Mouse (Mus musculus) lung, embryonic 16.5 days (tissue): ENCODE data around the gene Palb2. TPM values are rescaled to one million over a fixed set of nuclear protein-coding genes. Genes with fewer than 3 reads are reported as not detected.

Experiments used
- ATAC-seq: fragments of 200-750 bp; cut with Nextera tagmentation; 2 replicates; pipeline ENCODE4 v1.8.0; 2017; ENCODE audit warnings: low read depth, mild to moderate bottlenecking, moderate library complexity
- H3K27ac ChIP-seq: fragments of 300-500 bp; sonication (generic); 2 replicates; pipeline ENCODE4 v1.5.1; 2014; ENCODE audit warnings: mild to moderate bottlenecking, control low read depth, low read length
- H3K27me3 ChIP-seq: fragments of 300-500 bp; sonication (generic); 2 replicates; pipeline ENCODE4 v1.6.1; 2014; ENCODE audit warnings: low read depth, low read length, mixed read lengths; ENCODE audit not compliant: control insufficient read depth, insufficient read depth
- H3K36me3 ChIP-seq: fragments of 300-500 bp; sonication (generic); 2 replicates; pipeline ENCODE4 v1.6.1; 2014; ENCODE audit warnings: low read length; ENCODE audit not compliant: control insufficient read depth, insufficient read depth
- H3K4me1 ChIP-seq: fragments of 300-500 bp; sonication (generic); replicated peaks from 2 replicates; pipeline ENCODE4 v1.6.1; 2014; ENCODE audit warnings: low read length, mixed read lengths; ENCODE audit not compliant: control insufficient read depth, insufficient read depth
- H3K4me2 ChIP-seq: fragments of 300-500 bp; sonication (generic); 2 replicates; pipeline ENCODE4 v1.6.1; 2014; ENCODE audit warnings: low read depth, low read length, control low read depth
- H3K4me3 ChIP-seq: fragments of 300-500 bp; sonication (generic); 2 replicates; pipeline ENCODE4 v1.5.1; 2014; ENCODE audit warnings: mild to moderate bottlenecking, low read length, control low read depth
- H3K9ac ChIP-seq: fragments of 300-500 bp; sonication (generic); 2 replicates; pipeline ENCODE4 v1.6.1; 2014; ENCODE audit warnings: low read length, control low read depth
- H3K9me3 ChIP-seq: fragments of 300-500 bp; sonication (generic); 2 replicates; pipeline ENCODE4 v1.6.1; 2016; ENCODE audit warnings: low read length; ENCODE audit not compliant: control insufficient read depth
- WGBS: fragments of 180-500 bp; shearing (Covaris S2); extraction: QIAGEN DNeasy Blood & Tissue Kit; methylation state at CpG from one replicate; pipeline ENCODE4 v1.1.7; 2014; 5-methylcytosine and 5-hydroxymethylcytosine counted together
- polyA plus RNA-seq: library from polyadenylated mRNA; unstranded; fragments of >200 nt; fragmentation: Nextera tagmentation; extraction: Ambion mirVana; gene quantifications from 2 replicates; pipeline ENCODE4 v1.2.1, GENCODE M21; 2015

Gene Palb2
- polyA plus RNA-seq, 1 experiment from 2014 or later = 18.4 TPM

DNA sequence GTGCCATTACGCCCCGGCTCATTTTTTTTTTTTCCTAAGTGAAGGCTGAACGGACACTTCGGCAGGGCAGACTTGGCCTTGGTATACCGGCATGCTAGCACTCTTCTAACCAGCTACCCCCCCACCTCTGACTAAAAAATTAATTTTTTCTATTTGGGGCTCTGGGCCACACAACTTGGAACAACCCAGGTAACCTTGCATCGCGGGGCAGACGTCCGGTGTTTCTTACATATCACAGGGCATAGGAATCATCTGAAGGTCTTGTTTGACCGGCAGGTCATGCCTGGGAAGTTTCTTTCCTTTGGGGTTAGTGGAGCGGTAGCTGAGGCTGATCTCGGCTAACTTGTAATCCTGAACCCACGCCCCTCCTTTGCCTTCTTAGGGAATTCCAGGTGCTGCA, 25.7 kb upstream of the Palb2 start:
- WGBS = 3% methylated on average over 13 of the region's 13 CpGs
- Histone ChIP-seq H3K9me3 (no peaks in the 10 kb centered on the region), H3K4me3 (peak overlapping the region; percentile 74), H3K27ac (peak overlapping the region; percentile 85), H3K4me1 (peaks cover 19% of the 10 kb centered on the region), H3K9ac (peak overlapping the region; percentile 75), H3K36me3 (peaks cover 11% of the 10 kb centered on the region), H3K4me2 (peak overlapping the region; percentile 96), H3K27me3 (no peaks in the 10 kb centered on the region)
- no peak; the same call in 1 of the 2 replicates for ATAC-seq

DNA sequence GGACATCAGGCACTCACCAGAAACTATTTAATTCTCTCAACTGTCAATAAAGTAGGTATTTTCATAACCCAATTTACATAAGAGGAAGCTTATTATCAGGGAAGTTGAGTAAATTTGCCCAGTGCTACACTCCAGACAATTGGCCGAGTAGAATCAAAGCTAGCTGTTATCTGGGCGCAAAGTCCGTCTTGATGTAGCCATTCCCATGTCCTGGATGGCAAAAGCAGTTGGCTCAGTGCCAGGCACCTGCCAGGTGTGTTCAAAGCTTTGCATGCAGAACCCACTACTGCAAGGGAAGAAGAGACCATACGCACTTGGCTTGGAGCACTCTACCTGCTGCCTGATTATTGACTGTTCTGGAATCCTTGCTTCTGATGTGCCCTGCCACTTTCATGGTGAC, 19.7 kb upstream of the Palb2 start:
- Histone ChIP-seq H3K9me3 (no peaks in the 10 kb centered on the region), H3K27ac (no peak overlapping the region), H3K4me2 (no peak overlapping the region), H3K36me3 (peaks cover 20% of the 10 kb centered on the region), H3K9ac (no peak overlapping the region), H3K4me3 (no peak overlapping the region), H3K4me1 (peaks cover under 1% of the 10 kb centered on the region; the same call in 1 of the 2 replicates), H3K27me3 (no peaks in the 10 kb centered on the region)
- ATAC-seq = no peak
- WGBS = 66% methylated on average over 4 of the region's 4 CpGs

DNA sequence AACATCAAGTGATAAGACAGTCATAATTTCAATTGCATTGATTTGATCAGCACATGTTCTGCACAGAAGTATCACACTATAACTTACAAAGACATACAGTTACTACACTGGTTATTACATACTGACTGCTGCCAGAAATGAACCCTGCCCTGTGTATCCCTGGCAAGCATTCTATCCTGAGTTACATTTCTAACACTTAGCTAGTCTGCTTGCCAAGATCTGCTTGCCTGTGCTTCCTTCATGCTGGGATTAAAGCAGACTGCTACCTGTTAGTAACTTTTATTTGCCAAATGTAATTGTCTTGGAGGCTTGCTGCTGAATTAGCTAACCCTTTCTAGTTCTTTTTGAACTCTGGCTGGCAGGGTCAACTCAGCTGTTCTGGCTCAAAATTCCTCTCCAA, 8.2 kb upstream of the Palb2 start:
- H3K4me3 ChIP-seq = no peak overlapping the region
- no peaks in the 10 kb centered on the region for H3K9me3 ChIP-seq
- no peak overlapping the region for H3K4me2 ChIP-seq
- H3K9ac ChIP-seq = no peak overlapping the region
- H3K27me3 ChIP-seq = no peaks in the 10 kb centered on the region
- ATAC-seq = no peak
- H3K27ac ChIP-seq = no peak overlapping the region
- no peaks in the 10 kb centered on the region for H3K4me1 ChIP-seq
- peaks cover 58% of the 10 kb centered on the region for H3K36me3 ChIP-seq

DNA sequence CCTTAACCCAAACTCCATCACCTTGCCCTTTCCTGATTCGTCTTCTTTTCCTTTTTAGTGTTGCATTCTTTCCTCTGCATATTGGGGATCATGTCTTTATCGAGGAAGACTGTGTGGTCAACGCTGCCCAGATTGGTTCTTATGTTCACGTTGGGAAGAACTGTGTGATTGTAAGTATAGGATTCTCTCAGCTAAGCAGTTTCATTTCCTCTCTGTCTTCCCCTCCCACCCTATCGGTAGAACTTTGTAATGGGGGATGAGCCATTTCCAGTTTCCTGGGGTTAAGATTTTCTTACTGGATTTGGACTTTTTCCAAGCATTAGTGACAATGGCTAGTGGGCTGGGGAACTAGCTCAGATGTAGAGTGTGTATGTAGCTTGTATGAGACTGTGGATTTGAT, 5.4 kb upstream of the Palb2 start:
- Histone ChIP-seq H3K27me3 (no peaks in the 10 kb centered on the region), H3K4me3 (no peak overlapping the region), H3K36me3 (peaks cover 47% of the 10 kb centered on the region), H3K4me2 (no peak overlapping the region), H3K9ac (no peak overlapping the region), H3K9me3 (no peaks in the 10 kb centered on the region), H3K27ac (no peak overlapping the region), H3K4me1 (peaks cover 6% of the 10 kb centered on the region)
- 87% methylated on average over 5 of the region's 5 CpGs for WGBS
- ATAC-seq = no peak

DNA sequence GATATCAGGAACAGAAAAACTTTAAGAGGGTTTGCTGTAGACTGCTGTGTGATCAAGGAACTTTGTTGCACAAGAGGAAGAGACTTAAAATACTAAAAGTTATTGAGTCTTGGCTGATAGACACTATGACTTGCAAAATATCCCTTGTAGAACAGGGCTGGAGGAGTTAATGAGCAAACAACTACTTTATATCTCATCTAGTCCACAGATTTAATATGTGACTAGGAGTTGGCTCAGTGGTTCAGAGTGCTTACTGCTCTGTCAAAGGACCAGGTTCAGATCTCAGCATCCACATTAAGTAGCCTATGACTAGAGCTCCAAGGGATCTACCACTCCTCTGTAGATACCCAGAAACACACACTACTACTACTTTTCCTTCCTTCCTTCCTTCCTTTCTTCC, 4.3 kb upstream of the Palb2 start:
- Histone ChIP-seq H3K27me3 (no peaks in the 10 kb centered on the region), H3K4me3 (no peak overlapping the region), H3K36me3 (peaks cover 44% of the 10 kb centered on the region), H3K4me2 (no peak overlapping the region), H3K9me3 (no peaks in the 10 kb centered on the region), H3K27ac (no peak overlapping the region), H3K4me1 (peaks cover 6% of the 10 kb centered on the region), H3K9ac (no peak overlapping the region)
- ATAC-seq = no peak

DNA sequence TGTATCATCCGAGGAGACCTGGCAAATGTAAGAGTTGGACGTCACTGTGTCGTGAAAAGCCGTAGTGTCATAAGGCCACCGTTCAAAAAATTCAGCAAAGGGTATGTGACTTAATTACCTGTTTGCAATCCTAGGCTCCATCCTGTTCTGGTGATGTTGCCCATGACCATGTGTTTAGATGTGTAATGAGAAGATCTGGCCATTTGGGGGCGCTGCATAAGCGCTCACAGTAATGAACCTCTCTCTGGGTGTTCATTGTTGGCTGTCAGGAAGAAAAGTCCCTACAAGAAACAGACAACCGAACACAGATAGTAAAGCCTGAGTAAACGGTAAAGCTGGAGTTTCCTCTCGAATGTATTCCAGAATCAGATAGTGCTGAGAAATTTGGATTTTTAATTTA, 2.3 kb upstream of the Palb2 start:
- no peak overlapping the region for H3K4me2 ChIP-seq
- no peak overlapping the region for H3K4me3 ChIP-seq
- H3K36me3 ChIP-seq = peaks cover 35% of the 10 kb centered on the region
- H3K9ac ChIP-seq = no peak overlapping the region
- no peaks in the 10 kb centered on the region for H3K9me3 ChIP-seq
- ATAC-seq = no peak
- H3K4me1 ChIP-seq = peaks cover 8% of the 10 kb centered on the region
- no peak overlapping the region for H3K27ac ChIP-seq
- no peaks in the 10 kb centered on the region for H3K27me3 ChIP-seq
- 68% methylated on average over 10 of the region's 10 CpGs for WGBS

DNA sequence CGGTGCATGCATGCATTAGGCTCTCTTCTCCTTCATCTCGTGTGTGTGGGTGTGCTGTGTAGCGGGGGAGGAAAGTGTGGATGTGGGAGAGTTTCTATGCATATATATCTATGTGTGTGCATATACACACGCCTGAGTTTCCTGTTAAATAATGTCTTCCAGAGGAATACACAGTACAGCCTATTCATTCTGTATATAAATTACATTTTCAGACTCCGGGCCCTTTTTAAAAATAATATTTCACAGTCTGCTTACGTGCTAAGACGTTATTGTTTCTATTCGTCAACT, 497 bp upstream of the Palb2 start:
- WGBS = 11% methylated on average over 8 of the region's 8 CpGs
- Histone ChIP-seq H3K27me3 (no peaks in the 10 kb centered on the region), H3K9ac (peak overlapping the region; percentile 86), H3K4me1 (peaks cover 8% of the 10 kb centered on the region), H3K27ac (peak overlapping the region; percentile 42; the same call in 1 of the 2 replicates), H3K4me2 (peak overlapping the region; percentile 65), H3K9me3 (no peaks in the 10 kb centered on the region), H3K4me3 (peak overlapping the region; percentile 91), H3K36me3 (peaks cover 18% of the 10 kb centered on the region)
- ATAC-seq = no peak

DNA sequence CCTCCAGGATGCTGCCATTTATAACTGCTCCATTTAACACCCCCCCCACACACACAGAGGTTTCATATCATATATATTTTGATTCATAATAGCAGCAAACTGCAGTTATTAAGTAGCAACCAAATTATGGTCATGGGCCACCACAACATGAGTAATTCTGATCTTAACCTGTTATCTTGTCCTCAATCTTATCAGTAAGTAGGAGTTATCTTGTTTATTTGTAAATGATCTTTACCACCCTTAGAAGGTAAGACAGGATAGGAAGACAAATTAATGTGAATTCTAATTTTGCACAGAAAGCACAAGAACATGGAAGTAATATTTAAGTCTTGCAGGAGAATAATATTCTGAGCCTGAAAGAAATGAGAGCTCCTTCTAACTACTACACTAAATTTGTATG, 951 bp downstream of the Palb2 start:
- Histone ChIP-seq H3K4me1 (peaks cover 8% of the 10 kb centered on the region), H3K36me3 (peaks cover 23% of the 10 kb centered on the region), H3K9ac (peak overlapping the region; percentile 94), H3K4me3 (peak overlapping the region; percentile 91), H3K4me2 (peak overlapping the region; percentile 69), H3K27me3 (no peaks in the 10 kb centered on the region), H3K27ac (no peak overlapping the region), H3K9me3 (no peaks in the 10 kb centered on the region)
- no peak for ATAC-seq

DNA sequence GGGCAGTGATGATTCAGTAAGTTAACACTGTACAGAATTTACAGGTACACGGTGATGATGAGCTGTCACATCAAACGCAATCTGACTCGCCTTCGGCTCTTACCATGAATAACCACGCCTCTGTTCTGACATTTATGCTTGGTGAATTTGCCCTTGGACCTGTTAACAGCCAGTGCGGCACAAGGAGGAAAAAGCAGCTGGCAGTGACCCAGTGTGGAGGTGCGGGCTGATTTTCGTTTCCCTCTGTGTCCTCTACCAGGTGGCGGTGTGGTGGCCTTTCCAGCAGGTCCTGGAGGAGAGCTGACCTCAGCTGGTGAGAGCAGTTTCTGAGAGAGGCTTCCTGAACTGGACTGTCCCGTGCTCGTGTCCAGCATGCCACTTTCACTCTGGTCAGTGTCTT, 5.8 kb downstream of the Palb2 start:
- Histone ChIP-seq H3K4me1 (peaks cover 2% of the 10 kb centered on the region; the same call in 1 of the 2 replicates), H3K4me3 (no peak overlapping the region), H3K9me3 (no peaks in the 10 kb centered on the region), H3K27ac (no peak overlapping the region), H3K36me3 (peaks cover 11% of the 10 kb centered on the region; the same call in 1 of the 2 replicates), H3K27me3 (no peaks in the 10 kb centered on the region), H3K4me2 (no peak overlapping the region), H3K9ac (no peak overlapping the region)
- 93% methylated on average over 11 of the region's 11 CpGs for WGBS
- ATAC-seq = no peak

DNA sequence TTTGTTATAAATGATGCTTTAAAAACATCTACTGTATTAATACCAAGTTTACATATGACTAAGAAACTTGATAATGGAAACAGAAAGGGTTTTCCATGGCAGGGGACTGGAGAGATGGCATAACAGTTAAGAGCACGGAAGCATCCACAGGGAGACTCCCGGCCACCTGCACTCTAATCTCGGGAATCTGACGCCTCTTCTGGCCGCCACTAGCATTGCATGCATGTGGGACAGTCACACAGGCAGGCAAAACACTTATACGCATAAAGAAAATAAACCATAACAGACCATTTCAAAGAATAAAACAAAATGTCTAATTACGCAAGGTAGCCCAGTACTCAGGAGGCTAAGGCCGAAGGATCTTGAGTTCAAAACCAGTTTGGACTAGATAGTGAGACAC, 7.1 kb downstream of the Palb2 start:
- H3K4me1 ChIP-seq = no peaks in the 10 kb centered on the region
- ATAC-seq = no peak
- H3K27me3 ChIP-seq = no peaks in the 10 kb centered on the region
- no peak overlapping the region for H3K4me2 ChIP-seq
- H3K36me3 ChIP-seq = peaks cover 13% of the 10 kb centered on the region; the same call in 1 of the 2 replicates
- no peaks in the 10 kb centered on the region for H3K9me3 ChIP-seq
- H3K27ac ChIP-seq = no peak overlapping the region
- no peak overlapping the region for H3K4me3 ChIP-seq
- 71% methylated on average over 8 of the region's 8 CpGs for WGBS
- H3K9ac ChIP-seq = no peak overlapping the region
